Mouse (Mus musculus): ENCODE results near the gene Krtap27-1. TPM values are rescaled to one million over a fixed set of nuclear protein-coding genes. Genes with fewer than 3 reads are reported as not detected.

Krtap27-1 gene
- not detected in 2 replicates for total RNA-seq (2023)

GRCm38 (mm10) chr16:88671571-88671970, at the start of gene Krtap27-1:
Krtap27-1 (minus strand) TSS chr16:88671671.

GRCm38 (mm10) chr16:88707496-88708012, 36.1 kb upstream of the Krtap27-1 start, which contains the start of gene 2310061N02Rik:
2310061N02Rik (minus strand) TSS chr16:88707962.

GRCm38 (mm10) chr16:88647358-88647846, 24.1 kb downstream of the Krtap27-1 start, which contains the start of gene Krtap26-1:
Krtap26-1 (minus strand) TSS chr16:88647796.

GRCm38 (mm10) chr16:88627566-88627965, 43.9 kb downstream of the Krtap27-1 start, which contains the start of gene 2310079G19Rik:
2310079G19Rik (minus strand) TSS chr16:88627666.

Other genes starting within 250 kb of the Krtap27-1 start
- gene Cldn17, start 164.7 kb downstream of the Krtap27-1 start, total RNA-seq (2023): not detected in 2 replicates
- gene Cldn8, start 108.5 kb downstream of the Krtap27-1 start, total RNA-seq (2023): not detected in 2 replicates
- not detected in 2 replicates for gene Krtap24-1, start 59.4 kb downstream of the Krtap27-1 start, total RNA-seq (2023)
- not detected in 2 replicates for gene 2310079G19Rik, start 44.0 kb downstream of the Krtap27-1 start, total RNA-seq (2023)
- not detected in 2 replicates for gene Krtap26-1, start 23.9 kb downstream of the Krtap27-1 start, total RNA-seq (2023)
- gene 2310061N02Rik, start 36.3 kb upstream of the Krtap27-1 start, total RNA-seq (2023): not detected in 2 replicates
- not detected in 2 replicates for gene Krtap13-1, start 57.2 kb upstream of the Krtap27-1 start, total RNA-seq (2023)
- gene Krtap13, start 80.0 kb upstream of the Krtap27-1 start, total RNA-seq (2023): not detected in 2 replicates
- not detected in 2 replicates for gene 2310034C09Rik, start 87.2 kb upstream of the Krtap27-1 start, total RNA-seq (2023)
- gene 2310057N15Rik, start 102.5 kb upstream of the Krtap27-1 start, total RNA-seq (2023): not detected in 2 replicates
- not detected in 2 replicates for gene Gm5965, start 106.2 kb upstream of the Krtap27-1 start, total RNA-seq (2023)
- gene Gm20741, start 140.5 kb upstream of the Krtap27-1 start, total RNA-seq (2023): not detected in 2 replicates
- gene Krtap15, start 148.5 kb upstream of the Krtap27-1 start, total RNA-seq (2023): not detected in 2 replicates
- not detected in 2 replicates for gene Krtap14, start 154.5 kb upstream of the Krtap27-1 start, total RNA-seq (2023)
- not detected in 2 replicates for gene Krtap19-1, start 197.7 kb upstream of the Krtap27-1 start, total RNA-seq (2023)
- gene Krtap19-2, start 202.6 kb upstream of the Krtap27-1 start, total RNA-seq (2023): not detected in 2 replicates
- not detected in 2 replicates for gene Krtap19-3, start 206.4 kb upstream of the Krtap27-1 start, total RNA-seq (2023)
- gene Krtap19-4, start 213.4 kb upstream of the Krtap27-1 start, total RNA-seq (2023): not detected in 2 replicates
- gene Krtap19-5, start 224.8 kb upstream of the Krtap27-1 start, total RNA-seq (2023): not detected in 2 replicates